Mouse (Mus musculus): ENCODE results near the gene Tmtc1. TPM values are rescaled to one million over a fixed set of nuclear protein-coding genes. Genes with fewer than 3 reads are reported as not detected.

The Tmtc1 gene
- 6.7 and 17.4 TPM in 2 replicates for polyA plus RNA-seq (2012; rRNA removed; ENCODE audit: low replicate concordance)

DNA sequence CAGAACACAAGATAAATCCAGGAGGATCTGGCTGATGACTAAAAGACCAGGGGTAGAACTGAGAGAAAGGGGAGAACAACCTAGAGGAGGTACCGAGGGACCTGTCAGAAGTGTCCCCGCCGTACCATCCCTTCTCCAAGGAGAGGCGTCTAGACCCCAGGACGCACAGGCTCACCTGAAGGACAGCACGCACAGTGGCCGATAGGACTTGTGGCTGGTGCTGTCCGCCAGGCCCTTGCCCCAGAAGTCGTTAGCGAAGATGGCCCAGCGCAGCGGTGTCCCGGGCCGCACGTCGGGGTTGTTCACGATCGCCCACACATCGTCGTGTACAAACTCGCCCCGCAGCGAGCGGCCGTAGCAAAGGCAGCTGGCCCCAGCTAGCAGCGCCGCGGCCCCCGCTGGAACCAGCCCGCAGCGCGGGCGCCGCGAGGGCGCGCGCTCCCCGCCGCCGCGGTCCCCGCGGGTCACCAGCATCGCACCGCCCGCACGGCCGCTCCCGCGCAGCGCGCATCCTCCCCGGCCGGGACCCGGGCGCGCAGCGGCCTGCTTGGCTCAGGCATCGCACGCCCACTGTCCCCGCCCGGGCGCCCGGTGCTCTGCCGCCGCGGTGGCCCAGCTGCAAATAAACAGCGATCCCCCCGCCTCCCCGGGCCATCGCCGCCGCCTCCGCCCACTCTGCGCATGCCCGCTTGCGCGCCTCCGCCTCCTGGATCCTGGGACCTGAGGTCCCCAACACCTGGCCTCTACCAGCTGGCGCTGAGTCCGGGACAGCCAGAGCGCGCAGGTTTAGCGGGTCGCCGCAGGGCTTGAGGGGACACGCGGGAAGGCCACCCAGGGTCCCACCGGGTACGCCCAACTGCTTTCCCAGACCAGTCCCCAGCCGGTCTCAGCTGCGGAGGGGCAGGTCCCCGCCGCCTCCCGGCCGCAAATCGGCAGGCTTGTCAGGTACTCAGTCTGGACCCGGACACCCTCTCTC lies at the start of gene Tmtc1:
Gene Tmtc1 (minus strand): TSS at position 664 of the 976 bp plus-strand sequence.

DNA sequence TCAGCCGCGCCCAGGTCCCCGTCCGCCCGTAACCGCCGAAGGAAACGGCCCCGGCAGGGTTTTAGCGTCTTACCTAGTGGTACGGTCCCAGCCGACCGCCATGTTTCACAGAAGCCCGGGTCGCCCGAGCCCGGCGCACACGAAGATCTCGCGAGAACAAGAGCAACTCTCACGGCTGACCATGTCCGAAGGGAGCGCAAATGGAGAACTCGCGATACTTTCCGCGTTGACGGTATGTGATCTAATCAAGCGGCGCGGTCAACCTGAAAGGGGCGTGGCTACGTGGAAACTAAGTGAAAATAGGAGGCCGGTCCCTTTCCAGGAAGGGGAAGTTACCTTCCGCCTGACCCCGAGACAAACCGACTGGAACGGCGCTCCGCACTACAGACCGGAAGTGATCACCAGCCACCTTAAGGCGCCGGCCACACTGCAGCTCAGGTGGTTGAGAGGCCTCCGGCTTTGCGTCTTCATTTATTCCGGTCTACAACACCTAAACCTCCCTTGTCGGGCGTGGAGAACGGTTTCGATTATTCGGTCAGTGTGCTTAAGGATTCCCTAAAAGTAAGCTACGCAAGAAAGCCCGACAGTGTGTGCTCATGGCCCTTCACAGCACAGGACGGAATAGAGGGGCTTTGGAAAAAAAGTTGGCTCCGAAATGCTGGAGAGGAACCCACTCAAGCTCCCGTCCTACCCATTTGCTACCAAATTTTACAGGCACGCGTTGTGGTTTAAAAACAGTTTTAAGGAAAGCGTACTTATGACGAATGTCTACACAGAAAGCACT lies 232.1 kb downstream of the Tmtc1 start, which contains the start of gene Ergic2:
Gene Ergic2 (minus strand): TSS at position 478 of the 784 bp plus-strand sequence.

Other genes with a start within 250 kb of the Tmtc1 start
- 12.3 and 53.3 TPM in 2 replicates for gene Ergic2, start 232.0 kb downstream of the Tmtc1 start, polyA plus RNA-seq (2012; rRNA removed; ENCODE audit: low replicate concordance)